Mouse (Mus musculus): ENCODE data around the gene Rrp1b.
A peak's percentile ranks its signal among the peaks of the same experiment; 100 is the strongest.

The Rrp1b gene

GRCm38 (mm10) chr17:32035609-32036508 is at the start of gene Rrp1b, which contains the start of gene Hsf2bp:
TSS of gene Rrp1b (plus strand) at chr17:32036100.
TSS of gene Hsf2bp (minus strand) at chr17:32036349.
- peak; percentile 68 to 85 for DNase-seq

GRCm38 (mm10) chr17:31986915-31987314 is 49.0 kb upstream of the Rrp1b start:
- no peak for DNase-seq

- no peak for DNase-seq
Measured at GRCm38 (mm10) chr17:31989035-31989434, 46.9 kb upstream of the Rrp1b start.

- DNase-seq: no peak
Measured at GRCm38 (mm10) chr17:31992004-31992403, 43.9 kb upstream of the Rrp1b start.

GRCm38 (mm10) chr17:31993354-31993753 is 42.5 kb upstream of the Rrp1b start:
- no peak for DNase-seq

GRCm38 (mm10) chr17:31994132-31994531 is 41.8 kb upstream of the Rrp1b start:
- no peak for DNase-seq

- no peak for DNase-seq
Measured at GRCm38 (mm10) chr17:31995784-31996183, 40.1 kb upstream of the Rrp1b start.

- no peak for DNase-seq
Measured at GRCm38 (mm10) chr17:31996331-31996730, 39.6 kb upstream of the Rrp1b start.

- no peak for DNase-seq
Measured at GRCm38 (mm10) chr17:31998351-31998750, 37.5 kb upstream of the Rrp1b start.

- no peak for DNase-seq
Measured at GRCm38 (mm10) chr17:32003251-32003650, 32.6 kb upstream of the Rrp1b start.

GRCm38 (mm10) chr17:32006800-32007199 is 29.1 kb upstream of the Rrp1b start:
- DNase-seq: no peak

- DNase-seq: no peak
Measured at GRCm38 (mm10) chr17:32011694-32012093, 24.2 kb upstream of the Rrp1b start.

GRCm38 (mm10) chr17:32012254-32012653 is 23.6 kb upstream of the Rrp1b start:
- DNase-seq: no peak

- DNase-seq: no peak
Measured at GRCm38 (mm10) chr17:32013659-32014058, 22.2 kb upstream of the Rrp1b start.

GRCm38 (mm10) chr17:32016481-32016880 is 19.4 kb upstream of the Rrp1b start:
- DNase-seq: no peak

- no peak for DNase-seq
Measured at GRCm38 (mm10) chr17:32018127-32018894, 17.6 kb upstream of the Rrp1b start.

- no peak for DNase-seq
Measured at GRCm38 (mm10) chr17:32021981-32022380, 13.9 kb upstream of the Rrp1b start.

- no peak for DNase-seq
Measured at GRCm38 (mm10) chr17:32022551-32022950, 13.3 kb upstream of the Rrp1b start.

- no peak for DNase-seq
Measured at GRCm38 (mm10) chr17:32023088-32023487, 12.8 kb upstream of the Rrp1b start.

- DNase-seq: no peak
Measured at GRCm38 (mm10) chr17:32024671-32025073, 11.2 kb upstream of the Rrp1b start.

GRCm38 (mm10) chr17:32025386-32025785 is 10.5 kb upstream of the Rrp1b start:
- DNase-seq: peak; percentile 27 to 38

GRCm38 (mm10) chr17:32027666-32028065 is 8.2 kb upstream of the Rrp1b start:
- DNase-seq: no peak

- no peak for DNase-seq
Measured at GRCm38 (mm10) chr17:32028301-32028700, 7.6 kb upstream of the Rrp1b start.

- DNase-seq: no peak
Measured at GRCm38 (mm10) chr17:32031684-32032083, 4.2 kb upstream of the Rrp1b start.

Measured in cerebellum, adult 18-20 months (tissue).